Mouse (Mus musculus) ES-CJ7 (cell line): ENCODE data around the gene Sult1c1.

Experiments
- DNase-seq: peaks from one replicate; pipeline ENCODE4 v3.0.0; 2011; ENCODE audit warnings: low read depth, low spot score

The Sult1c1 gene

DNA sequence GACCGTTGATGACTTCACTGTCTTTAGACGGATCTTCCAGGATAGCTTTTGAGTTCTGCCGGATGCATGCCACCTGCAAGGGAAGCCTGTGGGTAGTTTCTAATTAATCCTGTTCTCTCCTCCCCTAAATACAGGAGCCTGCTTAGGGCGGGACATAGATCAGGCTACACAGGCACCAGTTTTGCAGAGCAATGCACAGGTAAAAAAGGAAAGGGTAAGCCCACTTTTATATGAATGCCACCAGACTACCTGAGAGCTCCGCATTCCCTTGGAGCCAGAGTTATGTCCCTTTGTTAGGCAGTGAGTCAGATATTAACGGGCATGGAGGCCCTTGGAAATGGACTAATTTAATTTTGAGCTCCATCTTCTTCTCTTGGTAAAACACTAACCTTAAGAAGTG, at the start of gene Sult1c1:
TSS of gene Sult1c1 (minus strand) at position 101 of the 400 bp plus-strand sequence.
- no peak for DNase-seq

- peak; percentile 27 for DNase-seq
These were observed 23.7 kb upstream of the Sult1c1 start for GRCm38 (mm10) chr17:54014204-54014603.

DNA sequence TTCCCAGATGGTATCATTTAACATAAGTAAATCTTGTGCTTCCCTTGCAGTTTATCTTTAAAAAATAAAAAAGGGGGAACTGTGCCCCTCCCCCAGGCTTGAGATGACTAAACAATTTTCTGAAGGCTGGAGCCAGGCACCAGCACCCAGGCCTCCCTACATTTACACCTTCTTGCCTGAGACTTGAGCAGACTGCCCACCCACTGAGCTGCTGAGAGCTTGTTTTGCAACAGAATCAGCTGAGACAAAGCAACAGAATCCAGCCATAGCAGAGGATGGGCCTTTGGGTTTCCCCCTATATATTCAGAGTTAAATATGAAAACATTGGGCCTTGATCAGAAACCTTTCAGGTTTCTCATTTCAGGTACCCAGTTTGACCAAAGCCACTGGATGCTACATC, 20.7 kb upstream of the Sult1c1 start:
- peak; percentile 78 for DNase-seq

DNA sequence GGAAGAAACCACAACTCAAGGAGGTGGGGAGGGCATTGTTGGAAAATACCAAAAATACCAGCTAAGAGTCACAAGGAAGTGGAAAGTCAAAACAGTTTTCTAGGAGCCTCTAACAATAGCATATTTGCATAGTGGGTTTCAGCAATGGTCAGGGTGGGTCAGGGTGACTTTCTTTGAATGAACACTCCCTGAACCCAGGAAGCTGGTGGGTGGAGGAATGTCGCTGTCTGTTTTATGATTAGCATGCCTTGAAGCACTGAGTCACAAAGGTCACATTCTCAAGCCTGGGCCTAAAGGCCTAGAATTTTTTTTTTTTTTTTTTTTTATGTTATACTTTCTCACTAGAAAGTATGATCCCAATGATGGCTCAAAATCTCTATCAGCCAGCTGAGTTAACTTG, 20.1 kb upstream of the Sult1c1 start:
- DNase-seq = peak; percentile 23

- no peak for DNase-seq
These were observed 13.0 kb upstream of the Sult1c1 start for GRCm38 (mm10) chr17:54003522-54003921.

GRCm38 (mm10) chr17:53973606-53974005, 16.9 kb downstream of the Sult1c1 start:
- peak; percentile 69 for DNase-seq

DNA sequence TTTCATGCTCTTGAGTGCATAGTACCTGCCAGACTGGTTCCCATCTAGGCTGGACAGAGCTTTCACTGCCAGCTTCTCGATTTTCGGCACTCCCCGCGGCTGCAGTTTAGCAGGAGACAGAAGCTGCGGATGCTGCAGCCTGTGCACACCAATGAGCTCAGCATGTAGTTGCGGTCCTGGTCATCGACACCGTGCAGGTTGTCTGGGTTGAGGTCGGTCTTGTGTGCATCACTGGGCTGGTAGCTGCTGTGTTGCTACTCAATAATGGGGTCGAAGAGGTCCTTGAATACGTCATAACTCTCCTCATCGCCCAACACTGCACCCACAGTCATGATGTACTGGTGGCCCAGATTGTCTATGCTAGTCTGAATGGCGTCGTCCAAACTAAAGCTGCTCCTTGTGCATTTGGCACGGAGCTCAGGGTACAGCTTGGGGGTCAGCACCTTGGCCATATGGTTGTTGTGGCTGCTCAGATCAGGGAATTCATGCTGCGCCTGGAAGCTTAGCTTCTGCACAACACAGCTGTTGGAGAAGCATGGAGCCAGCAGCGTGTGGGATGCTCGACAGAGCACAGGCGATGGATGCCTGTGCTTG, 48.8 kb downstream of the Sult1c1 start:
- DNase-seq = no peak

- no peak for DNase-seq
These were observed 49.7 kb downstream of the Sult1c1 start for GRCm38 (mm10) chr17:53940726-53941125.
